Mouse (Mus musculus): ENCODE data around the gene Pde1a. TPM values are rescaled to one million over a fixed set of nuclear protein-coding genes. Genes with fewer than 3 reads are reported as not detected.

Pde1a gene
- polyA plus RNA-seq (2012; ENCODE audit: insufficient read depth, low replicate concordance), result not detected in 2 replicates

DNA sequence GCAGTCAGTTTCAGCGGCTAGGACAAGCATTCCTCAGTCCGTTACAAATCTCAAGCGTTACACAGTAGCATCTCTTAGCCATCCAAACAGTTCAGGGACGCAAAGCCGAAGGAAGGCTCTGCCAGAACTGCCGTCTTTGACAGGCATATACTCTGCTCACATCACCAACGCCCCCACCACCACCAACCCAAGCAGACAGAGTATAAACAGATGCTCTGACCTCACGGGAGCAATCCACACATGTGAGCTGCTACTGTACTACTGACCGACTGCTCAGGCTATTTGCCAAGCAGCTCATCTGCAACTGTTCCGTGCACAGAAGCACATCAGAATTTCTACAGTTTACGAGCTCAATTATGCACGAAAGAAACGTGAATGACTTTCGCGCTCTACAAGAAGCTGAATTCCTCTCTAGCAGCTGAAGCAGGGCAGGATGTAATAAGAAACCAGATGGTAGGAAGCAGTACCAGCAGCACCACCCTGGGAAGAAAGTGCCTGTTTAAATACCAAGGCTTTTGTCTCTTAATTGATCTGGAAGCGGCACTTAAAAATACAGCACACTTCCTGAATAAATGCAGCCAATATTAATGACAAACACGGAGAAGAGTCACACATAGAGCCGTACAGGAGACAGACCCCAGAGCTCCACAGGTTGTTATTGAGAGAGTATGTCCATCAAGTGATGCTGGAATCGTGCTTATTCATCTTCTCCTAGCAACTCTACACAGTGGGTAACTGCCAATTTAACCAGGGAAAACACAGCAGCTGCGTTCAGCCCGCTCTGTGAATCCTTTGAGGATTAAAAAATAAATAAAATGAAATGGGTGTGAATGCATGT lies at the start of gene Pde1a:
TSS of gene Pde1a (minus strand) at position 598 of the 838 bp plus-strand sequence.
- TF ChIP-seq GATA1 (IDR thresholded peaks at IDR 0.05; ENCODE audit: borderline replicate concordance, low read length) (no peak), FLI1 (IDR thresholded peaks at IDR 0.05; ENCODE audit: low read length) (no peak)
- Histone ChIP-seq H3K36me3 (replicated peaks; ENCODE audit: low read length) (no peaks in the 10 kb centered on the region), H3K27me3 (replicated peaks) (peaks cover 5% of the 10 kb centered on the region), H3K4me3 (replicated peaks) (peak within 1 kb of the TSS; percentile 84), H3K9me3 (peaks cover 7% of the 10 kb centered on the region), H3K4me1 (peaks cover 14% of the 10 kb centered on the region)

DNA sequence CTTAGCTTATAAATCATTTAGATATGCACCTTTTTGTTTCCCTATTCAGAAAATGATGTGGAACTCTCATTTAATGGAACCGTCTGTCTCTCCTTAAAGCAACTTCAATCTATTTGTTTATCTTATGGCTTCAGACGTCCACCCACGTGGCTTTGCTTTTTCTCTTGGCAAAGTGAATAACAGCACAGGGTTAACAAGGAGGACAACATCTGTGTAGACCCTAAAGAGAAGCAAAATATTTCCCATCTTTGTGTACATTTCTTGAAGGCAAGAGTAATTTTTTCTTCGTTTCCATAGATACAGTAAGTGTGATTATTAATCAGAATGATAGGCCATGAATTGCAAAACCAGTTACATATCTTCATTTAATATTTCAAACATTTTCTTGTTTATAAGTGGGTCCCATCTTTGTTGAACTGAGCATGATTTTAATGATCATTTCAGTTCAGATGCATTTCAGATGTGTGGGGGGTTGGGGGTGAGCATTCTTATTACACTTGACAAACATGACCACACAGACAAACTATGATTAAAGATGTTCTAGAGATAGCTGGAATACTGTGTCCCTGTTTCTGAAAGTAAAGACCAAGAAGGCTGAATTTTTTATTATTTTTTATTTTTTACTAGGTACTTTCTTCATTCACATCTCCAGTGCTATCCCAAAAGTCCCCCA lies 49.5 kb upstream of the Pde1a start:
- no peaks in the 10 kb centered on the region for H3K36me3 ChIP-seq (replicated peaks; ENCODE audit: low read length)
- no peak for TF ChIP-seq FLI1 (IDR thresholded peaks at IDR 0.05; ENCODE audit: low read length)
- TF ChIP-seq GATA1 (IDR thresholded peaks at IDR 0.05; ENCODE audit: borderline replicate concordance, low read length), result no peak

DNA sequence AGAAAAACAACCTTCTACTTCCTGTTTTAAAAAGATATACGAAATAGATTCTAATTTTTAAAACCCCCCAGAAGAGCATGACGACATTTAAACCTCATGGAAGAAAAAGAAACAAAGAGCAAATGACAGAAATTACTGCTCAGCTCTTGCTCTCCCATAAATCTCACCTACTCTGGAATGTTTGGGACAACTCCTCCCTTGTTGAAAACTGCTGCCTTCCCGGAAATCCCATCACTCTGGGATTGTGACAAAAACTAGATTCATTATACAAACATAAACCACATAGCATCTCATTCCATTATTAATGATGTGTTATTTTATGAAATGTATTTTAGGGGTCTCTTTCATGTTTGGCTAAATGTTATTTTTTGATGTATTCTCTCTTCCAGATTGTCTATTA lies 48.9 kb upstream of the Pde1a start:
- Histone ChIP-seq H3K4me3 (replicated peaks) (no peak overlapping the region), H3K9me3 (0 out of 2 replicates have a peak, but pooled peaks cover 4% of the 10 kb centered on the region), H3K27me3 (replicated peaks) (no peaks in the 10 kb centered on the region), H3K4me1 (no peaks in the 10 kb centered on the region), H3K36me3 (replicated peaks; ENCODE audit: low read length) (no peaks in the 10 kb centered on the region)
- TF ChIP-seq GATA1 (IDR thresholded peaks at IDR 0.05; ENCODE audit: borderline replicate concordance, low read length) (no peak), FLI1 (IDR thresholded peaks at IDR 0.05; ENCODE audit: low read length) (no peak)

More for the DNA sequence above, 49.5 kb upstream of the Pde1a start:
- H3K4me1 ChIP-seq, result no peaks in the 10 kb centered on the region
- 0 out of 2 replicates have a peak, but pooled peaks cover 4% of the 10 kb centered on the region for H3K9me3 ChIP-seq
- H3K4me3 ChIP-seq (replicated peaks), result no peak overlapping the region
- H3K27me3 ChIP-seq (replicated peaks), result no peaks in the 10 kb centered on the region

- no peak for TF ChIP-seq FLI1 (IDR thresholded peaks at IDR 0.05; ENCODE audit: low read length)
- no peak for TF ChIP-seq GATA1 (IDR thresholded peaks at IDR 0.05; ENCODE audit: borderline replicate concordance, low read length)
- Histone ChIP-seq H3K9me3 (no peaks in the 10 kb centered on the region), H3K36me3 (replicated peaks; ENCODE audit: low read length) (no peaks in the 10 kb centered on the region), H3K27me3 (replicated peaks) (no peaks in the 10 kb centered on the region), H3K4me3 (replicated peaks) (no peak overlapping the region), H3K4me1 (no peaks in the 10 kb centered on the region; the same call in 1 of the 2 replicates)
Measured at GRCm38 (mm10) chr2:80168103-80168502, 38.8 kb upstream of the Pde1a start.

- Histone ChIP-seq H3K9me3 (no peaks in the 10 kb centered on the region), H3K27me3 (replicated peaks) (no peaks in the 10 kb centered on the region), H3K4me3 (replicated peaks) (no peak overlapping the region), H3K4me1 (no peaks in the 10 kb centered on the region), H3K36me3 (replicated peaks; ENCODE audit: low read length) (no peaks in the 10 kb centered on the region)
- TF ChIP-seq FLI1 (IDR thresholded peaks at IDR 0.05; ENCODE audit: low read length), result no peak
- TF ChIP-seq GATA1 (IDR thresholded peaks at IDR 0.05; ENCODE audit: borderline replicate concordance, low read length), result no peak
Measured at GRCm38 (mm10) chr2:80158784-80159183, 29.5 kb upstream of the Pde1a start.

- H3K36me3 ChIP-seq (replicated peaks; ENCODE audit: low read length), result no peaks in the 10 kb centered on the region
- no peaks in the 10 kb centered on the region for H3K4me1 ChIP-seq
- TF ChIP-seq FLI1 (IDR thresholded peaks at IDR 0.05; ENCODE audit: low read length) (no peak), GATA1 (IDR thresholded peaks at IDR 0.05; ENCODE audit: borderline replicate concordance, low read length) (no peak)
- H3K4me3 ChIP-seq (replicated peaks), result no peak overlapping the region
- no peaks in the 10 kb centered on the region for H3K9me3 ChIP-seq
- no peaks in the 10 kb centered on the region for H3K27me3 ChIP-seq (replicated peaks)
Measured at GRCm38 (mm10) chr2:80158196-80158595, 28.9 kb upstream of the Pde1a start.

DNA sequence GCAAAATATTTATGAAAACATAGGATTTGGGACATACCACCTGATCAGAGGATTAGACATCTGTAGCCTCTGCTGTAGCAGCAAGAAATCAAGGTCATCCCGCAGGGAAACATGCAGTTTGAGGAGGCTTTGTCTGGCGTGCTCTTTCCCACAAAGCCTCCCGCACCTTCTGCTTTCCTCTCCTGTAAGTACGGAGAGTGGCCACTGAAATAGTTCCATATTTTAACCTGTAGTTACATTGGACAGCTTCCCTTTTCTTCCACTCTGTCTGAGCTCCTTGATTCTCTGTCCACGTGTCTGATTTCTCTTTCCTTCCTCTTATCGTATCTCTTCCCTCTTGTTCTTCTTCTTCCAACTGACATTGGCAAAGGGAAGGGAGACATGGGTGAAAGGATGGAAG lies 20.8 kb upstream of the Pde1a start:
- no peak overlapping the region for H3K4me3 ChIP-seq (replicated peaks)
- TF ChIP-seq GATA1 (IDR thresholded peaks at IDR 0.05; ENCODE audit: borderline replicate concordance, low read length), result no peak
- no peaks in the 10 kb centered on the region for H3K27me3 ChIP-seq (replicated peaks)
- no peaks in the 10 kb centered on the region for H3K36me3 ChIP-seq (replicated peaks; ENCODE audit: low read length)
- H3K9me3 ChIP-seq, result no peaks in the 10 kb centered on the region
- H3K4me1 ChIP-seq, result no peaks in the 10 kb centered on the region

DNA sequence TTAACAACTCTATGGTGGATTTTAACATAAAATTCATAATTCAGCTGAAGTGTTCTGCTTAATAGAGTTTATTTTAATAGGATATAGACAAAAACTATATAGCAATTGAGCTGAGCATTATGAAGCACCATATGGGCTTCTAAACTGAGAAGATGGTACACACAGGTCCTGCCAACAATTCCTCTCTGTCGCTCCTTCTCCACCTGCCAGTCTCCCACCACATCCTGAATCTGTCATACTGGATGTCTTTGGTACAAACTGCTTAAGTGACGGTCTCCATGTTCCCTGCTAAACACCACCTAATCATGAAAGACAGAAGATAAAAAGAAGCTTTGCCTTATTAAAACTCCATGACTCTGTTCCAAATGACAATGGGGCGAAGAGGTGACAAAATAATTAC lies 20.1 kb upstream of the Pde1a start:
- H3K27me3 ChIP-seq (replicated peaks), result no peaks in the 10 kb centered on the region
- no peaks in the 10 kb centered on the region for H3K36me3 ChIP-seq (replicated peaks; ENCODE audit: low read length)
- no peaks in the 10 kb centered on the region for H3K4me1 ChIP-seq
- no peak overlapping the region for H3K4me3 ChIP-seq (replicated peaks)
- H3K9me3 ChIP-seq, result no peaks in the 10 kb centered on the region
- TF ChIP-seq GATA1 (IDR thresholded peaks at IDR 0.05; ENCODE audit: borderline replicate concordance, low read length) (no peak), FLI1 (IDR thresholded peaks at IDR 0.05; ENCODE audit: low read length) (no peak)

DNA sequence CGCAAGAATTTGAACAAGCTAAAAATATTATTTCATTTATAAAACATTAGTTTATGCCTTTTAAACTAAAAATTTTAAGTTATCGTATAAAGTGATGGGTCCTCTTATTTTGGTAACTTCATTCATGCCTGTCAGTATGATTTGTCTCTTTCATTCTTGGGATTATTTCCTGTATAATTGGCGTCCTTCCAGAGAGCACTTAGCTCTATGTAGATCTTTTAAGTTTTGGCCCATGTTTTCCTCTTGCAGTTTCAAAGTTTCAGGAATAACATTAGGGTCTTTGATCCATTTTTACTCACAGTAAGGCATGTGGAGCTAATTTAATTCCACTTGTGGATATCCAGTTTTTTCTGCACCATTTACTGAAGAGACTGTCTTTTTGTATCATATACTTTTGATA lies 5.8 kb upstream of the Pde1a start:
- Histone ChIP-seq H3K9me3 (peaks cover 4% of the 10 kb centered on the region), H3K4me3 (replicated peaks) (no peak overlapping the region), H3K4me1 (0 out of 2 replicates have a peak, but pooled peaks cover 3% of the 10 kb centered on the region), H3K36me3 (replicated peaks; ENCODE audit: low read length) (no peaks in the 10 kb centered on the region), H3K27me3 (replicated peaks) (no peaks in the 10 kb centered on the region)
- TF ChIP-seq FLI1 (IDR thresholded peaks at IDR 0.05; ENCODE audit: low read length), result no peak
- no peak for TF ChIP-seq GATA1 (IDR thresholded peaks at IDR 0.05; ENCODE audit: borderline replicate concordance, low read length)

- peaks cover 5% of the 10 kb centered on the region for H3K27me3 ChIP-seq (replicated peaks)
- H3K9me3 ChIP-seq, result peaks cover 4% of the 10 kb centered on the region
- H3K4me3 ChIP-seq (replicated peaks), result no peak overlapping the region
- H3K36me3 ChIP-seq (replicated peaks; ENCODE audit: low read length), result no peaks in the 10 kb centered on the region
- peaks cover 14% of the 10 kb centered on the region for H3K4me1 ChIP-seq
- TF ChIP-seq GATA1 (IDR thresholded peaks at IDR 0.05; ENCODE audit: borderline replicate concordance, low read length) (no peak), FLI1 (IDR thresholded peaks at IDR 0.05; ENCODE audit: low read length) (no peak)
Measured at GRCm38 (mm10) chr2:80132677-80133076, 3.4 kb upstream of the Pde1a start.
